Mouse (Mus musculus) embryonic stem cell, embryonic (primary cell): ENCODE results near the gene Sox2.

Experiments
- CTCF ChIA-PET, 4 experiments: fragments of 300-600 bp in 2 of 4; fragments of 350-600 bp in 2 of 4; sonication (Branson Sonifier 250); formaldehyde crosslinking; loops; one replicate each; lab custom pipeline; 2022; ENCODE audit warnings: inconsistent platforms in 2 of 4; lab: Charles Lee
- POLR2A ChIA-PET, 4 experiments: fragments of 300-600 bp in 2 of 4; fragments of 350-600 bp in 2 of 4; sonication (Branson Sonifier 250); formaldehyde crosslinking; loops; one replicate each; lab custom pipeline; 2022; ENCODE audit warnings: antibody characterized with exemption in 4 of 4, inconsistent platforms in 1 of 4; lab: Charles Lee

Gene Sox2

GRCm38 (mm10) chr3:34649726-34650620 lies at the start of gene Sox2:
Gene Sox2, plus strand, starts transcription at chr3:34650405.
- POLR2A ChIA-PET: interaction anchor here (0.5 to 17.5 kb wide), 60 partner anchors 8 to 614 kb away, joined by 3 to 475 read pairs (median 8); no protein-coding TSS in a partner anchor

GRCm38 (mm10) chr3:34601116-34601515 lies 49.1 kb upstream of the Sox2 start:
- ChIA-PET CTCF (interaction anchor here (0.5 to 1.7 kb wide), 24 partner anchors 10 to 957 kb away, joined by 3 to 18 read pairs (median 3); no protein-coding TSS in a partner anchor), POLR2A (interaction anchor here in 1 of 4 experiments (0.6 kb wide), 2 partner anchors 37 to 55 kb away, joined by 3 read pairs; no protein-coding TSS in a partner anchor)

More at GRCm38 (mm10) chr3:34649726-34650620, at the start of gene Sox2:
- CTCF ChIA-PET: interaction anchor here (0.5 to 2.8 kb wide), 14 partner anchors 9 to 674 kb away, joined by 3 to 11 read pairs (median 4); no protein-coding TSS in a partner anchor

- POLR2A ChIA-PET: no interaction called here
Measured at GRCm38 (mm10) chr3:34614107-34614506, 36.1 kb upstream of the Sox2 start.

GRCm38 (mm10) chr3:34615526-34615925 lies 34.7 kb upstream of the Sox2 start:
- ChIA-PET CTCF (interaction anchor here in 1 of 4 experiments (1.6 kb wide), 1 partner anchor 14 kb away, joined by 6 read pairs; no protein-coding TSS in a partner anchor), POLR2A (interaction anchor here in 2 of 4 experiments (0.5 to 0.7 kb wide), 3 partner anchors 176 to 376 kb away, joined by 3 to 4 read pairs (median 3); no protein-coding TSS in a partner anchor)

More at GRCm38 (mm10) chr3:34614107-34614506, 36.1 kb upstream of the Sox2 start:
- CTCF ChIA-PET: interaction anchor here in 2 of 4 experiments (0.6 to 1.4 kb wide), 3 partner anchors 13 to 386 kb away, joined by 3 to 4 read pairs (median 3); no protein-coding TSS in a partner anchor

- ChIA-PET POLR2A (interaction anchor here in 1 of 4 experiments (0.6 to 1.4 kb wide), 4 partner anchors 13 to 173 kb away, joined by 3 to 4 read pairs (median 3); no protein-coding TSS in a partner anchor), CTCF (interaction anchor here in 1 of 4 experiments (0.6 kb wide), 2 partner anchors 22 to 24 kb away, joined by 3 to 4 read pairs; no protein-coding TSS in a partner anchor)
Measured at GRCm38 (mm10) chr3:34618934-34619333, 31.3 kb upstream of the Sox2 start.

GRCm38 (mm10) chr3:34620121-34620520 lies 30.1 kb upstream of the Sox2 start:
- POLR2A ChIA-PET: interaction anchor here in 1 of 4 experiments (1.4 kb wide), 1 partner anchor 14 kb away, joined by 3 read pairs; no protein-coding TSS in a partner anchor
- CTCF ChIA-PET: no interaction called here

- CTCF ChIA-PET: interaction anchor here in 2 of 4 experiments (0.9 to 2.2 kb wide), 4 partner anchors 14 to 48 kb away, joined by 4 to 9 read pairs (median 8); no protein-coding TSS in a partner anchor
- POLR2A ChIA-PET: interaction anchor here in 2 of 4 experiments (0.5 to 1.3 kb wide), 5 partner anchors 14 to 184 kb away, joined by 3 to 5 read pairs (median 3); partner anchors contain the start of gene Sox2 (in 1 of the 2)
Measured at GRCm38 (mm10) chr3:34624721-34625270, 25.4 kb upstream of the Sox2 start.

GRCm38 (mm10) chr3:34626521-34626920 lies 23.7 kb upstream of the Sox2 start:
- ChIA-PET POLR2A (interaction anchor here in 2 of 4 experiments (0.6 to 1.3 kb wide), 2 partner anchors 8 to 131 kb away, joined by 3 read pairs; no protein-coding TSS in a partner anchor), CTCF (interaction anchor here in 1 of 4 experiments (1.0 kb wide), 1 partner anchor 13 kb away, joined by 7 read pairs; no protein-coding TSS in a partner anchor)

- ChIA-PET CTCF (interaction anchor here in 1 of 4 experiments (1.6 kb wide), 1 partner anchor 10 kb away, joined by 9 read pairs; no protein-coding TSS in a partner anchor), POLR2A (interaction anchor here in 1 of 4 experiments (0.6 kb wide), 1 partner anchor 9 kb away, joined by 3 read pairs; no protein-coding TSS in a partner anchor)
Measured at GRCm38 (mm10) chr3:34630031-34630430, 20.2 kb upstream of the Sox2 start.

GRCm38 (mm10) chr3:34630736-34631135 lies 19.5 kb upstream of the Sox2 start:
- POLR2A ChIA-PET: interaction anchor here in 1 of 4 experiments (0.6 kb wide), 1 partner anchor 12 kb away, joined by 3 read pairs; no protein-coding TSS in a partner anchor
- CTCF ChIA-PET: interaction anchor here in 1 of 4 experiments (1.6 kb wide), 1 partner anchor 10 kb away, joined by 9 read pairs; no protein-coding TSS in a partner anchor

- ChIA-PET POLR2A (interaction anchor here in 2 of 4 experiments (0.8 to 7.5 kb wide), 4 partner anchors 14 to 125 kb away, joined by 3 to 75 read pairs (median 35); partner anchors contain the start of gene Sox2 (in 2 of the 2)), CTCF (interaction anchor here in 2 of 4 experiments (0.6 to 1.5 kb wide), 3 partner anchors 187 to 392 kb away, joined by 3 read pairs; no protein-coding TSS in a partner anchor)
Measured at GRCm38 (mm10) chr3:34636958-34637357, 13.2 kb upstream of the Sox2 start.

- CTCF ChIA-PET: interaction anchor here in 3 of 4 experiments (0.5 to 1.5 kb wide), 3 partner anchors 93 to 406 kb away, joined by 3 to 6 read pairs (median 4); no protein-coding TSS in a partner anchor
- POLR2A ChIA-PET: interaction anchor here in 2 of 4 experiments (0.7 to 7.5 kb wide), 7 partner anchors 13 to 124 kb away, joined by 3 to 75 read pairs (median 26); partner anchors contain the start of gene Sox2 (in 2 of the 2)
Measured at GRCm38 (mm10) chr3:34637481-34637880, 12.7 kb upstream of the Sox2 start.

- POLR2A ChIA-PET: interaction anchor here in 3 of 4 experiments (0.6 to 7.5 kb wide), 15 partner anchors 13 to 167 kb away, joined by 3 to 75 read pairs (median 4); partner anchors contain the start of gene Sox2 (in 2 of the 3)
- CTCF ChIA-PET: interaction anchor here (0.5 to 3.7 kb wide), 14 partner anchors 27 to 813 kb away, joined by 3 to 18 read pairs (median 4); no protein-coding TSS in a partner anchor
Measured at GRCm38 (mm10) chr3:34637926-34638325, 12.3 kb upstream of the Sox2 start.

GRCm38 (mm10) chr3:34638344-34638743 lies 11.9 kb upstream of the Sox2 start:
- CTCF ChIA-PET: interaction anchor here (0.5 to 3.7 kb wide), 28 partner anchors 11 to 1496 kb away, joined by 3 to 18 read pairs (median 4); partner anchors contain the start of gene Sox2 (in 1 of the 4)

GRCm38 (mm10) chr3:34639031-34639872 lies 11.0 kb upstream of the Sox2 start:
- CTCF ChIA-PET: interaction anchor here (0.5 to 3.7 kb wide), 83 partner anchors 10 to 1670 kb away, joined by 3 to 29 read pairs (median 3); partner anchors contain the start of gene Sox2 (in 1 of the 4)

More at GRCm38 (mm10) chr3:34638344-34638743, 11.9 kb upstream of the Sox2 start:
- POLR2A ChIA-PET: interaction anchor here (0.6 to 7.5 kb wide), 17 partner anchors 11 to 166 kb away, joined by 3 to 75 read pairs (median 5); partner anchors contain the start of gene Sox2 (in 2 of the 4)

More at GRCm38 (mm10) chr3:34639031-34639872, 11.0 kb upstream of the Sox2 start:
- POLR2A ChIA-PET: interaction anchor here (0.6 to 7.5 kb wide), 30 partner anchors 9 to 448 kb away, joined by 3 to 75 read pairs (median 4); partner anchors contain the start of gene Sox2 (in 2 of the 4)
